ENCODE assay signal across 25 mouse cellular contexts in the genomic region with DNA sequence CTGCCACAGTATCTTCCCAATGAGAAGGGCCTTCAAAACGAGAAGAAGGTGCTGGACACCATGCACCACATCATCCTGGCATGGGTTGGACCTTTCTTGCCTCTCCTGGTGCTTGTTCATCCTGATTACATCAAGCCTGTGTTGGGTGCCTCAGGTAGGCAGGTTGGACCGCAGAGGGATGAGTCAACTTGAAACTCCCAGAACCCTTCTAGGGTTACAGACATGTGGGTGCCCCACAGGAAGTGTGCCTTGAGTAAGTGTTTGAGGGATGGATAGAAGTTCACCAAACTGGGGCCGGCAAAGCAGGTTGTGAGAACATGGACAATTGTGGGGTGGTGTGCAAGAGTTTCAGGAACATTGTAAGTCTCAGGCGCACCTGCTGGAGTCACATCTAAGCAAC. TPM values are rescaled to one million over a fixed set of nuclear protein-coding genes. Genes with fewer than 3 reads are reported as not detected.
"Had no signal": no experiment of that assay in that cellular context is flagged by ENCODE, and none has a peak within 500 bp of the region (broad histone marks: within the 10 kb centered on the region; RNA-seq: fewer than 3 reads in every experiment).

No protein-coding gene starts in this region.

- H3K9ac ChIP-seq: liver, embryonic 13.5 days; midbrain, embryonic 12.5 days; midbrain, embryonic 15.5 days; neural tube, embryonic 12.5 days; neural tube, embryonic 15.5 days had no signal

- DNase-seq: kidney, postnatal 25 days; layer of hippocampus, adult 9-11 months; layer of hippocampus, postnatal 36 days; liver, embryonic 13.5 days; lung, adult 2 months; lung, postnatal 14 days; lung, postnatal 4 days; right cerebral cortex, adult 18-20 months; right cerebral cortex, postnatal 25 days; thymus, adult 2 months; thymus, postnatal 14 days; thymus, postnatal 4 days had no signal

- H3K4me3 ChIP-seq: layer of hippocampus, adult 2 months; left cerebral cortex, adult 2 months; liver, embryonic 13.5 days; midbrain, embryonic 12.5 days; midbrain, embryonic 15.5 days; neural tube, embryonic 12.5 days; neural tube, embryonic 15.5 days had no signal

- H3K27ac ChIP-seq: kidney, postnatal 0 days; layer of hippocampus, adult 2 months; left cerebral cortex, adult 2 months; liver, embryonic 13.5 days; midbrain, embryonic 12.5 days; midbrain, embryonic 15.5 days; neural tube, embryonic 12.5 days; neural tube, embryonic 15.5 days had no signal

- H3K4me2 ChIP-seq: liver, embryonic 13.5 days; midbrain, embryonic 12.5 days; midbrain, embryonic 15.5 days; neural tube, embryonic 12.5 days; neural tube, embryonic 15.5 days had no signal

- H3K36me3 ChIP-seq: liver, embryonic 13.5 days; midbrain, embryonic 12.5 days; midbrain, embryonic 15.5 days; neural tube, embryonic 12.5 days; neural tube, embryonic 15.5 days had no signal

- H3K9me3 ChIP-seq: liver, embryonic 13.5 days; midbrain, embryonic 12.5 days; midbrain, embryonic 15.5 days; neural tube, embryonic 12.5 days; neural tube, embryonic 15.5 days had no signal

- H3K4me1 ChIP-seq: liver, embryonic 13.5 days; midbrain, embryonic 12.5 days; midbrain, embryonic 15.5 days; neural tube, embryonic 12.5 days; neural tube, embryonic 15.5 days had no signal

- ATAC-seq: midbrain, embryonic 15.5 days had no signal

- H3K27me3 ChIP-seq: liver, embryonic 13.5 days; midbrain, embryonic 12.5 days; midbrain, embryonic 15.5 days; neural tube, embryonic 12.5 days; neural tube, embryonic 15.5 days had no signal

RNA-seq across cellular contexts. Expression of a gene that starts 18.3 kb away (rescaled TPM):
- total RNA-seq: layer of hippocampus, adult 2 months; layer of hippocampus, postnatal 36 days; left cerebral cortex, adult 2 months; left cerebral cortex, postnatal 36 days had no signal
- polyA plus RNA-seq: limb, embryonic 11.5 days had no signal

RNA-seq across cellular contexts. Expression of a gene that starts 35.1 kb away (rescaled TPM):
- total RNA-seq: megakaryocyte-erythroid progenitor cell, adult 5-6 weeks had no signal

RNA-seq across cellular contexts. Expression of a gene that starts 46.8 kb away (rescaled TPM):
- total RNA-seq: layer of hippocampus, adult 2 months; layer of hippocampus, postnatal 36 days; left cerebral cortex, adult 2 months; left cerebral cortex, postnatal 10 days; left cerebral cortex, postnatal 36 days had no signal
- polyA plus RNA-seq: kidney, embryonic 14.5 days; kidney, postnatal 0 days; limb, embryonic 11.5 days; lung, embryonic 16.5 days; midbrain, embryonic 12.5 days; midbrain, embryonic 15.5 days; neural tube, embryonic 12.5 days; neural tube, embryonic 15.5 days had no signal
